Mouse (Mus musculus) testis, adult 2 months (tissue): ENCODE measurements around the gene 9130230L23Rik.

Source experiments
- CTCF ChIP-seq: fragments of 200-500 bp; IDR thresholded peaks from 2 replicates; pipeline ENCODE4 v1.5.1; 2012; ENCODE audit warnings: low read depth, mild to moderate bottlenecking, inconsistent platforms, low read length, moderate library complexity; ENCODE audit not compliant: control insufficient read depth, insufficient read depth, insufficient replicate concordance
- POLR2A ChIP-seq: fragments of 200-500 bp; IDR thresholded peaks from 2 replicates; pipeline ENCODE4 v1.6.1; 2012; ENCODE audit warnings: low read depth, mild to moderate bottlenecking, inconsistent platforms, low read length, moderate library complexity; ENCODE audit not compliant: control insufficient read depth

GRCm38 (mm10) chr5:65960597-65960950 is 43.5 kb downstream of the 9130230L23Rik start:
- TF ChIP-seq CTCF = no peak
- no peak for TF ChIP-seq POLR2A
